In genomic region chr1:87035532-87036161, GRCm38 (mm10) we compare ENCODE assay signal across 8 mouse cellular contexts. TPM values are rescaled to one million over a fixed set of nuclear protein-coding genes. Genes with fewer than 3 reads are reported as not detected.
DNase-seq lines count a peak whose midpoint lies in the region; ATAC-seq and TF ChIP-seq lines count a peak whose summit lies in the region.

No protein-coding gene starts in this region.

- no peaks in the 10 kb centered on the region for H3K9me3 ChIP-seq in lung, postnatal 0 days (ENCODE audit: low read length)

- no peak overlapping the region for H3K4me3 ChIP-seq in lung, postnatal 0 days (ENCODE audit: low read depth, low read length)
- H3K4me3 ChIP-seq in small intestine, adult 2 months (ENCODE audit: low read depth, low read length) = no peak overlapping the region

- H3K4me1 ChIP-seq in lung, postnatal 0 days (ENCODE audit: insufficient read depth, low read depth, low read length) = peaks cover 12% of the 10 kb centered on the region
- H3K4me1 ChIP-seq in small intestine, adult 2 months (ENCODE audit: control insufficient read depth, insufficient read depth, insufficient read length, low read length) = peaks cover 9% of the 10 kb centered on the region

- no peak overlapping the region for H3K4me2 ChIP-seq in lung, postnatal 0 days (replicated peaks; ENCODE audit: low read depth, low read length)

- no peak overlapping the region for H3K9ac ChIP-seq in lung, postnatal 0 days (replicated peaks; ENCODE audit: low read depth)

- WGBS in lung, postnatal 0 days = 32% methylated on average over 4 of the region's 4 CpGs
- 24% methylated on average over 4 of the region's 4 CpGs for WGBS in small intestine, adult 2 months

- peak; percentile 3; the same call in 1 of the 2 replicates for TF ChIP-seq CTCF in lung, postnatal 0 days (IDR thresholded peaks at IDR 0.05)
- TF ChIP-seq CTCF in small intestine, adult 2 months (IDR thresholded peaks at IDR 0.05; ENCODE audit: extremely low read depth, insufficient read length, insufficient replicate concordance, low read depth, low read length) = no peak

- TF ChIP-seq POLR2A in small intestine, adult 2 months (IDR thresholded peaks at IDR 0.05; ENCODE audit: low read depth, low read length) = no peak

- no peaks in the 10 kb centered on the region for H3K36me3 ChIP-seq in lung, postnatal 0 days (ENCODE audit: insufficient read depth, low read length)
- H3K36me3 ChIP-seq in small intestine, adult 2 months (ENCODE audit: control insufficient read depth, insufficient read depth, low read length) = no peaks in the 10 kb centered on the region

- H3K27me3 ChIP-seq in lung, postnatal 0 days (replicated peaks; ENCODE audit: insufficient read depth, low read length) = no peaks in the 10 kb centered on the region
- H3K27me3 ChIP-seq in small intestine, adult 2 months (ENCODE audit: control insufficient read depth, insufficient read depth, low read length) = no peaks in the 10 kb centered on the region

- peak overlapping the region; percentile 75 for H3K27ac ChIP-seq in lung, postnatal 0 days (ENCODE audit: low read length)
- peak overlapping the region; percentile 26; the same call in 1 of the 2 replicates for H3K27ac ChIP-seq in small intestine, adult 2 months (ENCODE audit: insufficient read depth, low read depth, low read length)

- ATAC-seq in lung, postnatal 0 days = peak; percentile 82

- TF ChIP-seq EP300 in lung, postnatal 0 days (IDR thresholded peaks at IDR 0.05) = no peak

- peak; percentile 83 for DNase-seq in NIH3T3 (ENCODE audit: low read depth)
- peak; percentile 79 for DNase-seq in embryo, embryonic 11 days
- DNase-seq in heart, adult 9 months (ENCODE audit: low spot score in 2 of 2) = peak; percentile 56 to 57
- DNase-seq in kidney, adult 8-10 months = peak; percentile 23 to 38
- DNase-seq in lung, postnatal 0 days (ENCODE audit: low spot score) = peak; percentile 79
- DNase-seq in natural killer cell, adult 2 months (ENCODE audit: low spot score in 2 of 2) = no peak
- no peak for DNase-seq in spleen, postnatal 4 days (ENCODE audit: low spot score in 2 of 2)

RNA-seq across cellular contexts. Expression of gene Alppl2, which starts 54.1 kb away (rescaled TPM):
- 0.06 TPM in 1 of 2 replicates, not detected in the other for polyA plus RNA-seq in lung, postnatal 0 days (2015; fragmentation: Nextera tagmentation; extraction: Ambion mirVana)
- polyA plus RNA-seq in small intestine, adult 2 months (2012; rRNA removed) = 1.9 and 7.3 TPM in 2 replicates

Comparison
In these comparisons a context has a peak if more than half of its experiments do, and no peak if none do; other contexts are left out.
1. DNase-seq: peak in NIH3T3 (single experiment), embryo, embryonic 11 days (single experiment), heart, adult 9 months (2 of 2), kidney, adult 8-10 months (2 of 2) and lung, postnatal 0 days (single experiment); none in natural killer cell, adult 2 months (0 of 2) and spleen, postnatal 4 days (0 of 2).